23 mouse cellular contexts compared by ENCODE assay signal in genomic region chr1:176354898-176355297, GRCm38 (mm10).
DNase-seq lines count a peak whose midpoint lies in the region; ATAC-seq and TF ChIP-seq lines count a peak whose summit lies in the region.
"Had no signal": no experiment of that assay in that cellular context is flagged by ENCODE, and none has a peak within 500 bp of the region (broad histone marks: within the 10 kb centered on the region; RNA-seq: fewer than 3 reads in every experiment).

No protein-coding gene starts in this region.

- DNase-seq in midbrain, embryonic 11.5 days (ENCODE audit: low spot score, missing footprints) = no peak
- DNase-seq in hindbrain, postnatal 0 days (ENCODE audit: low spot score) = peak; percentile 25
- DNase-seq in embryo, embryonic 11 days = no peak
- DNase-seq in lung, adult 18-20 months = no peak
- no peak for DNase-seq in cerebellum, postnatal 25 days
- DNase-seq: adrenal gland, adult 2 months; cerebellum, adult 11 months; gastrocnemius, postnatal 25 days; heart, adult 2 months; heart, postnatal 14 days; kidney, adult 18-20 months; liver; thymus, postnatal 14 days had no signal

- ATAC-seq in midbrain, embryonic 13.5 days = no peak; the same call in 1 of the 2 replicates
- no peak for ATAC-seq in midbrain, embryonic 11.5 days (ENCODE audit: low FRiP score)
- peak; percentile 32 for ATAC-seq in hindbrain, embryonic 12.5 days (ENCODE audit: low FRiP score)
- no peak; the same call in 1 of the 2 replicates for ATAC-seq in hindbrain, postnatal 0 days
- ATAC-seq in neural tube, embryonic 14.5 days (ENCODE audit: low read depth) = no peak; the same call in 1 of the 2 replicates
- ATAC-seq: inflammation-experienced regulatory T-cells, adult 6 months had no signal

- no peak for TF ChIP-seq CTCF in hindbrain, postnatal 0 days (IDR thresholded peaks at IDR 0.05; ENCODE audit: low read depth)

- 0 out of 2 replicates have a peak overlapping the region, but pooled peaks have one; percentile 14 for H3K9ac ChIP-seq in midbrain, embryonic 13.5 days (replicated peaks)
- no peak overlapping the region for H3K9ac ChIP-seq in midbrain, embryonic 11.5 days (ENCODE audit: low read length)
- H3K9ac ChIP-seq in hindbrain, embryonic 12.5 days = no peak overlapping the region
- no peak overlapping the region for H3K9ac ChIP-seq in hindbrain, postnatal 0 days (replicated peaks; ENCODE audit: low read length)
- H3K9ac ChIP-seq in neural tube, embryonic 14.5 days (replicated peaks; ENCODE audit: low read depth, low read length) = no peak overlapping the region
- H3K9ac ChIP-seq: embryonic facial prominence, embryonic 13.5 days; heart, embryonic 13.5 days; liver, embryonic 15.5 days had no signal

- H3K27me3 ChIP-seq in midbrain, embryonic 13.5 days = no peaks in the 10 kb centered on the region
- H3K27me3 ChIP-seq in midbrain, embryonic 11.5 days (ENCODE audit: control insufficient read depth, insufficient read depth, low read length) = no peaks in the 10 kb centered on the region
- no peaks in the 10 kb centered on the region for H3K27me3 ChIP-seq in hindbrain, embryonic 12.5 days
- no peaks in the 10 kb centered on the region for H3K27me3 ChIP-seq in hindbrain, postnatal 0 days (ENCODE audit: insufficient read depth, low read length)
- H3K27me3 ChIP-seq in neural tube, embryonic 14.5 days (ENCODE audit: control insufficient read depth, insufficient read depth, low read length) = no peaks in the 10 kb centered on the region
- H3K27me3 ChIP-seq: embryonic facial prominence, embryonic 13.5 days; heart, embryonic 13.5 days; liver, embryonic 15.5 days had no signal

- no peak overlapping the region for H3K4me3 ChIP-seq in midbrain, embryonic 13.5 days (replicated peaks)
- H3K4me3 ChIP-seq in midbrain, embryonic 11.5 days (ENCODE audit: low read depth, low read length) = no peak overlapping the region
- no peak overlapping the region for H3K4me3 ChIP-seq in hindbrain, embryonic 12.5 days
- H3K4me3 ChIP-seq in hindbrain, postnatal 0 days (ENCODE audit: low read length) = no peak overlapping the region; the same call in 1 of the 2 replicates
- no peak overlapping the region for H3K4me3 ChIP-seq in neural tube, embryonic 14.5 days (ENCODE audit: low read depth, low read length)
- H3K4me3 ChIP-seq: embryonic facial prominence, embryonic 13.5 days; heart, adult 2 months; heart, embryonic 13.5 days; limb, embryonic 10.5 days; liver, embryonic 15.5 days had no signal

- H3K27ac ChIP-seq in midbrain, embryonic 13.5 days = peak overlapping the region; percentile 77
- H3K27ac ChIP-seq in midbrain, embryonic 11.5 days (ENCODE audit: low read depth, low read length) = no peak overlapping the region
- peak overlapping the region; percentile 70 for H3K27ac ChIP-seq in hindbrain, embryonic 12.5 days
- H3K27ac ChIP-seq in hindbrain, postnatal 0 days = peak overlapping the region; percentile 54
- peak overlapping the region; percentile 56; the same call in 1 of the 2 replicates for H3K27ac ChIP-seq in neural tube, embryonic 14.5 days (ENCODE audit: low read depth, low read length)
- H3K27ac ChIP-seq: embryonic facial prominence, embryonic 13.5 days; heart, adult 2 months; heart, embryonic 13.5 days; kidney, postnatal 0 days; limb, embryonic 10.5 days; liver, embryonic 15.5 days; macrophage had no signal

- peaks cover 17% of the 10 kb centered on the region for H3K4me1 ChIP-seq in midbrain, embryonic 13.5 days (replicated peaks)
- H3K4me1 ChIP-seq in midbrain, embryonic 11.5 days (ENCODE audit: control insufficient read depth, insufficient read depth, low read length) = no peaks in the 10 kb centered on the region
- peaks cover 18% of the 10 kb centered on the region for H3K4me1 ChIP-seq in hindbrain, embryonic 12.5 days
- peaks cover 6% of the 10 kb centered on the region; the same call in 1 of the 2 replicates for H3K4me1 ChIP-seq in hindbrain, postnatal 0 days (ENCODE audit: insufficient read depth, low read length)
- peaks cover 7% of the 10 kb centered on the region; the same call in 1 of the 2 replicates for H3K4me1 ChIP-seq in neural tube, embryonic 14.5 days (ENCODE audit: control insufficient read depth, insufficient read depth, low read length)
- H3K4me1 ChIP-seq: embryonic facial prominence, embryonic 13.5 days; heart, embryonic 13.5 days; limb, embryonic 10.5 days; liver, embryonic 15.5 days had no signal

- no peaks in the 10 kb centered on the region for H3K36me3 ChIP-seq in midbrain, embryonic 13.5 days
- H3K36me3 ChIP-seq in midbrain, embryonic 11.5 days (ENCODE audit: control insufficient read depth, insufficient read depth, low read length) = no peaks in the 10 kb centered on the region
- no peaks in the 10 kb centered on the region for H3K36me3 ChIP-seq in hindbrain, embryonic 12.5 days
- H3K36me3 ChIP-seq in hindbrain, postnatal 0 days (ENCODE audit: insufficient read depth, low read length) = no peaks in the 10 kb centered on the region
- H3K36me3 ChIP-seq in neural tube, embryonic 14.5 days (ENCODE audit: control insufficient read depth, insufficient read depth, low read length) = no peaks in the 10 kb centered on the region
- H3K36me3 ChIP-seq: embryonic facial prominence, embryonic 13.5 days; heart, embryonic 13.5 days; limb, embryonic 10.5 days; liver, embryonic 15.5 days had no signal

- H3K4me2 ChIP-seq in midbrain, embryonic 13.5 days (replicated peaks) = peak overlapping the region; percentile 39
- no peak overlapping the region for H3K4me2 ChIP-seq in midbrain, embryonic 11.5 days
- peak overlapping the region; percentile 40 for H3K4me2 ChIP-seq in hindbrain, embryonic 12.5 days (replicated peaks)
- peak overlapping the region; percentile 40 for H3K4me2 ChIP-seq in hindbrain, postnatal 0 days (ENCODE audit: low read depth, low read length)
- H3K4me2 ChIP-seq in neural tube, embryonic 14.5 days (ENCODE audit: low read depth, low read length) = peak overlapping the region; percentile 28; the same call in 1 of the 2 replicates
- H3K4me2 ChIP-seq: embryonic facial prominence, embryonic 13.5 days; heart, embryonic 13.5 days; liver, embryonic 15.5 days had no signal

- 35% methylated on average over 1 of the region's 1 CpGs for WGBS in midbrain, embryonic 13.5 days
- WGBS in midbrain, embryonic 11.5 days = 55% methylated on average over 1 of the region's 1 CpGs
- WGBS in hindbrain, embryonic 12.5 days = 28% methylated on average over 1 of the region's 1 CpGs
- whole genome bisulfite sequencing in hindbrain, postnatal 0 days = 22% methylated on average over 1 of the region's 1 CpGs
- 29% methylated on average over 1 of the region's 1 CpGs for WGBS in neural tube, embryonic 14.5 days

- H3K9me3 ChIP-seq in midbrain, embryonic 13.5 days = no peaks in the 10 kb centered on the region
- no peaks in the 10 kb centered on the region for H3K9me3 ChIP-seq in midbrain, embryonic 11.5 days (ENCODE audit: control insufficient read depth, low read length)
- no peaks in the 10 kb centered on the region for H3K9me3 ChIP-seq in hindbrain, embryonic 12.5 days (replicated peaks)
- no peaks in the 10 kb centered on the region for H3K9me3 ChIP-seq in hindbrain, postnatal 0 days (ENCODE audit: low read length)
- no peaks in the 10 kb centered on the region for H3K9me3 ChIP-seq in neural tube, embryonic 14.5 days (ENCODE audit: control insufficient read depth, low read length)
- H3K9me3 ChIP-seq: embryonic facial prominence, embryonic 13.5 days; heart, embryonic 13.5 days; limb, embryonic 10.5 days; liver, embryonic 15.5 days had no signal
